Mouse (Mus musculus) liver, embryonic 14.5 days (tissue): ENCODE measurements at regions not wholly inside any gene's neighbourhood (a gene's known extent, or its start where the extent isn't known, plus 50 kb on each side); places are given as distances from the start of the nearest gene placed in this dataset.

Source experiments
- ATAC-seq: fragments of 200-750 bp; cut with Nextera tagmentation; 2 replicates; pipeline ENCODE4 v1.8.0; 2017; ENCODE audit warnings: moderate number of reproducible peaks, mild to moderate bottlenecking, moderate library complexity; ENCODE audit not compliant: insufficient read depth
- DNase-seq, 3 experiments: peaks; one replicate each; pipeline ENCODE4 v3.0.0-alpha.2; 2012 to 2013; ENCODE audit warnings: low read depth in 3 of 3, low spot score in 3 of 3
- H3K27ac ChIP-seq: fragments of 300-500 bp; sonication (generic); 2 replicates; pipeline ENCODE4 v1.5.1; 2014; ENCODE audit warnings: moderate library complexity, mild to moderate bottlenecking, control low read depth, inconsistent platforms
- H3K27me3 ChIP-seq: fragments of 300-500 bp; sonication (generic); 2 replicates; pipeline ENCODE4 v1.6.1; 2014; ENCODE audit warnings: mild to moderate bottlenecking, low read length, moderate library complexity; ENCODE audit not compliant: control insufficient read depth, insufficient read depth
- H3K36me3 ChIP-seq: fragments of 300-500 bp; sonication (generic); replicated peaks from 2 replicates; pipeline ENCODE4 v1.6.1; 2014; ENCODE audit warnings: low read depth; ENCODE audit not compliant: control insufficient read depth, insufficient read depth
- H3K4me1 ChIP-seq, 2 experiments: fragments of 200-500 bp in 1 of 2; fragments of 300-500 bp in 1 of 2; sonication (generic) in 1 of 2; replicated peaks; 2 replicates each; pipeline ENCODE4 v1.6.1; 2012 to 2014; ENCODE audit warnings: antibody characterized with exemption in 1 of 2, inconsistent platforms in 1 of 2, low read length in 1 of 2; ENCODE audit not compliant: control insufficient read depth in 2 of 2, insufficient read depth in 2 of 2
- H3K4me2 ChIP-seq: fragments of 300-500 bp; sonication (generic); 2 replicates; pipeline ENCODE4 v1.6.1; 2014; ENCODE audit warnings: low read depth, mild to moderate bottlenecking, control low read depth, moderate library complexity
- H3K4me3 ChIP-seq, 2 experiments: fragments of 200-500 bp in 1 of 2; fragments of 300-500 bp in 1 of 2; sonication (generic) in 1 of 2; 2 replicates each; pipeline ENCODE4 v1.5.1; 2012 to 2014; ENCODE audit warnings: low read depth in 2 of 2, low read length in 2 of 2, mild to moderate bottlenecking in 2 of 2, control low read depth in 1 of 2, inconsistent platforms in 1 of 2, moderate library complexity in 1 of 2; ENCODE audit not compliant: insufficient read depth in 1 of 2
- H3K9ac ChIP-seq: fragments of 300-500 bp; sonication (generic); replicated peaks from 2 replicates; pipeline ENCODE4 v1.6.1; 2014; ENCODE audit warnings: mild to moderate bottlenecking, control low read depth, moderate library complexity
- H3K9me3 ChIP-seq: fragments of 300-500 bp; sonication (generic); 2 replicates; pipeline ENCODE4 v1.6.1; 2016; ENCODE audit warnings: low read length, mixed read lengths; ENCODE audit not compliant: control insufficient read depth
- CTCF ChIP-seq: IDR thresholded peaks from 2 replicates; pipeline ENCODE4 v1.5.1; 2016; ENCODE audit warnings: antibody characterized with exemption, low read depth, control low read depth
- EP300 ChIP-seq: IDR thresholded peaks from 2 replicates; pipeline ENCODE4 v1.6.1; 2016; ENCODE audit warnings: antibody characterized with exemption, low read depth
- WGBS: fragments of 180-500 bp; shearing (Covaris S2); extraction: QIAGEN DNeasy Blood & Tissue Kit; methylation state at CpG from one replicate; pipeline ENCODE4 v1.1.7; 2014; ENCODE audit not compliant: insufficient replicate concordance; 5-methylcytosine and 5-hydroxymethylcytosine counted together

DNA sequence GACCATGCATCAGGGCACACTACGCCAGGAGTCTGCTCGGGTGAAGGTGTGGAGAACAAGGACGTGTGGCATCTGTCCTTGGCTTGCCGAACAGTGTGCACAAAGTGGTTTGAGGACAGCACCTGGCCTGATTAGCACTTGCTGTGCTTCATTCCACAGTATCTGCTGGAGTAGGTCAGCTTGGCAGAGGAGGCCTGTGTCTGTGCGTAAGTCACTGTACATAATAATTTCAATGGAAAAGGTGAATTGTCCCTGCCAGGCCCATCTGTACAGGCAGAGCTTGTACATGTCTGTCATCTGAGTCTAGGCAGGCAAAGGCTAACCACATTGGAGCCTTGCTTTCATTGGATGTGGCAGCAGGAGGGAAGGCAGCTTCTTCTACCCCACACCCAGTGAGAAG, 979.5 kb upstream of the Car8 start:
- H3K4me3 ChIP-seq = no peak overlapping the region
- WGBS = 60% methylated on average over 5 of the region's 5 CpGs

DNA sequence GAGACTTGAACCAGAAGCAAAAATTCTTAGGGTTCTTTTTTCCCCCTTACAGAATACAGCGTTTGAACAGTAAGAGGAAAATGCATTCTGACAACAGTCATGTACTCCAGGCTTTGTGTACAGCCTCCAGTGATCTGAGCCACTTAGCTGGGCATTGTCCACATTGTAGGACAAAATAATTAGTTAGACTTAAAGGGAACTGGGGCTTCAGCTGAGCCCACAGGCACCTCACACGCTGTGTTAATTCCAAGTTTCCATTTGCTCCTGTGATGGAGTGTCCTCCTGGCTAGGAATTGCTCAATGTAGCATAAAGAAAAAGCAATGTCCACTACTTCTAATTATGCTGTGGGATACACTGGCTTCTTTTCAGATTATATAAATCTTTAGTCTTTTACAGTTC, 969.8 kb upstream of the Car8 start:
- Histone ChIP-seq H3K36me3 (no peaks in the 10 kb centered on the region), H3K9me3 (no peaks in the 10 kb centered on the region), H3K4me2 (no peak overlapping the region), H3K9ac (no peak overlapping the region), H3K4me3 (no peak overlapping the region), H3K4me1 (no peaks in the 10 kb centered on the region), H3K27me3 (no peaks in the 10 kb centered on the region), H3K27ac (no peak overlapping the region)
- no peak for DNase-seq
- 61% methylated on average over 2 of the region's 2 CpGs for WGBS
- TF ChIP-seq EP300 (no peak), CTCF (no peak)
- ATAC-seq = no peak

More for the DNA sequence above, 979.5 kb upstream of the Car8 start:
- ATAC-seq = no peak
- no peaks in the 10 kb centered on the region for H3K9me3 ChIP-seq
- H3K4me2 ChIP-seq = no peak overlapping the region
- H3K9ac ChIP-seq = no peak overlapping the region
- no peaks in the 10 kb centered on the region for H3K27me3 ChIP-seq
- no peak for TF ChIP-seq EP300
- no peak for TF ChIP-seq CTCF
- no peaks in the 10 kb centered on the region for H3K4me1 ChIP-seq
- H3K36me3 ChIP-seq = no peaks in the 10 kb centered on the region
- DNase-seq = no peak
- H3K27ac ChIP-seq = no peak overlapping the region

DNA sequence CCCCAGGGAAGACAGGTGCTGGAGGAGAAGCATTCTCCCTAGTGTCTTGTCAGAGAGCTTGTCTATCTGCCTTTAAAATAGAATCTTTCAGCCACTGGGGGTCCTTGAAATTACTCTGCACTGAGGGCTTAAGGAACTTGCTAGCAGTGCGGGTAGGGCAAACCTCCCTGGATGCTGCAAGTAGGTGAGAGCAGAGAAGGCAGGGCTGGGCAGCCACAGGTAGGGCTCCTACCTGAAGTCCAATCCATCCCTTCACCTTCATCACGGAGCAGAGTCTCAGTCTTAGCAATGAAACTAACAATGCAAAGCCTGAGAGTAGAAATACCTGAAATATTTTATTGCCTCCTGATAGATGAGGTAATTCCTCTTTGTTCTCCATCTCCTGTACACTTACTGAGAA, 961.2 kb upstream of the Car8 start:
- 56% methylated on average over 2 of the region's 2 CpGs for WGBS
- no peak overlapping the region for H3K27ac ChIP-seq
- H3K27me3 ChIP-seq = no peaks in the 10 kb centered on the region
- no peak overlapping the region for H3K9ac ChIP-seq
- ATAC-seq (no peak), DNase-seq (no peak)
- H3K4me2 ChIP-seq = no peak overlapping the region
- no peaks in the 10 kb centered on the region for H3K36me3 ChIP-seq
- TF ChIP-seq CTCF (no peak), EP300 (no peak)
- H3K9me3 ChIP-seq = no peaks in the 10 kb centered on the region
- H3K4me3 ChIP-seq = no peak overlapping the region
- H3K4me1 ChIP-seq = no peaks in the 10 kb centered on the region

DNA sequence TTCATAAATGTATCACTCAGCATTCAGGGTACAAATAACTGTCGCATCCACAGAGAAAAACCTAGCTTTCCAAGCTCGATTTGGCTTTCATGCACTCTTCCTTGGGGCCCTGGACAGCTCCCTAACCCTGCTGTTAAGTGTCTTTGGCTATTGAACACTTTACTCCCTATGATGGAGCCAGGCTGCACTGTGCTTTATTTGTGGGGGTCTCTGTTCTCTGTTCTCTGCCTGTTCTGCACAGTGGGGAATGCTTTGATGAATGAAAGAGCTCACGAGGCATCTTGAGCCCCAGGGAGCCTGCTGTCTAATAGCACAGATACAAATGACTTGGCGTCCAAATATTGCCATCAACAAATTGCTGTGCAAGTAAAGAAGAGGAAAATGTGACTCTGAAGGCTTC, 957.6 kb upstream of the Car8 start:
- Histone ChIP-seq H3K4me2 (no peak overlapping the region), H3K4me1 (no peaks in the 10 kb centered on the region), H3K4me3 (no peak overlapping the region), H3K9me3 (no peaks in the 10 kb centered on the region), H3K27me3 (no peaks in the 10 kb centered on the region), H3K9ac (no peak overlapping the region), H3K27ac (no peak overlapping the region), H3K36me3 (no peaks in the 10 kb centered on the region)
- no peak for ATAC-seq
- 47% methylated on average over 4 of the region's 4 CpGs for WGBS
- TF ChIP-seq CTCF = no peak
- no peak for TF ChIP-seq EP300
- no peak for DNase-seq

DNA sequence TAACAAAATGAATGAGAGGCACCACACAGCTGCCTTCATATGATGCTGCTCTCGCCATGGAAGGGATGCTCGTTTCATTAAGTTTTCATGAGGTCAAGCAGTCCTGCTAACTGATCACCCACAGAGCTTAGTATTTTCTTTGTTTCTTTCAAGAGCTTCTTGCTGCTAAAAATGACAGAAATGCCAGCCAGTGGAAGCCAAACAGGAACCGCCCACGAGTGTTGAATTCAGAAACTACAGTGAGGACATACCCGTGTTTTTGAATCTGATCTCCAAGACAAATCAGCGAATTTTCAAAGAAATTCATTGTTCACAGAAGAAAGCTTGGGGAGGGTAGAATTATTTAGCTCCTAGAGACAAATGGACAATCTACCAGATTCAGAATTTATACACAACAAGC, 954.3 kb upstream of the Car8 start:
- TF ChIP-seq EP300 = no peak
- H3K36me3 ChIP-seq = no peaks in the 10 kb centered on the region
- no peak overlapping the region for H3K27ac ChIP-seq
- WGBS = 55% methylated on average over 6 of the region's 6 CpGs
- no peak overlapping the region for H3K4me3 ChIP-seq
- H3K9me3 ChIP-seq = no peaks in the 10 kb centered on the region
- DNase-seq = no peak
- H3K27me3 ChIP-seq = no peaks in the 10 kb centered on the region
- H3K4me1 ChIP-seq = no peaks in the 10 kb centered on the region
- H3K9ac ChIP-seq = no peak overlapping the region
- ATAC-seq = no peak
- no peak overlapping the region for H3K4me2 ChIP-seq
